Mouse (Mus musculus) kidney, embryonic 15.5 days (tissue): ENCODE data around the gene Tigd2. TPM values are rescaled to one million over a fixed set of nuclear protein-coding genes. Genes with fewer than 3 reads are reported as not detected.

ENCODE experiments used
- ATAC-seq: fragments of 200-750 bp; cut with Nextera tagmentation; replicated peaks from 2 replicates; pipeline ENCODE4 v1.8.0; 2017; ENCODE audit warnings: moderate TSS enrichment; ENCODE audit not compliant: low FRiP score
- H3K27ac ChIP-seq: fragments of 300-500 bp; sonication (generic); 2 replicates; pipeline ENCODE4 v1.5.1; 2015; ENCODE audit warnings: mild to moderate bottlenecking, inconsistent platforms
- H3K27me3 ChIP-seq: fragments of 300-500 bp; sonication (generic); 2 replicates; pipeline ENCODE4 v1.6.1; 2015; ENCODE audit warnings: inconsistent platforms
- H3K36me3 ChIP-seq: fragments of 300-500 bp; sonication (generic); 2 replicates; pipeline ENCODE4 v1.6.1; 2015; ENCODE audit warnings: inconsistent platforms
- H3K4me1 ChIP-seq: fragments of 300-500 bp; sonication (generic); 2 replicates; pipeline ENCODE4 v1.6.1; 2015; ENCODE audit warnings: inconsistent platforms
- H3K4me2 ChIP-seq: fragments of 300-500 bp; sonication (generic); 2 replicates; pipeline ENCODE4 v1.6.1; 2015; ENCODE audit warnings: moderate library complexity, mild to moderate bottlenecking, inconsistent platforms
- H3K4me3 ChIP-seq: fragments of 300-500 bp; sonication (generic); replicated peaks from 2 replicates; pipeline ENCODE4 v1.5.1; 2015; ENCODE audit warnings: mild to moderate bottlenecking, inconsistent platforms
- H3K9ac ChIP-seq: fragments of 300-500 bp; sonication (generic); 2 replicates; pipeline ENCODE4 v1.6.1; 2015; ENCODE audit warnings: mild to moderate bottlenecking, inconsistent platforms
- H3K9me3 ChIP-seq: fragments of 300-500 bp; sonication (generic); replicated peaks from 2 replicates; pipeline ENCODE4 v1.6.1; 2016; ENCODE audit warnings: inconsistent platforms
- WGBS: fragments of 180-500 bp; shearing (Covaris S2); methylation state at CpG from one replicate; pipeline ENCODE4 v1.1.7; 2015; ENCODE audit warnings: mixed read lengths; 5-methylcytosine and 5-hydroxymethylcytosine counted together
- polyA plus RNA-seq: library from polyadenylated mRNA; unstranded; fragments of >200 nt; fragmentation: Nextera tagmentation; extraction: Ambion mirVana; gene quantifications from 2 replicates; pipeline ENCODE4 v1.2.1, GENCODE M21; 2015

Tigd2 gene
- polyA plus RNA-seq, 1 experiment from 2014 or later, result 10.4 TPM

- Histone ChIP-seq H3K27ac (no peak overlapping the region), H3K4me3 (no peak overlapping the region), H3K36me3 (no peaks in the 10 kb centered on the region), H3K9me3 (no peaks in the 10 kb centered on the region), H3K4me1 (no peaks in the 10 kb centered on the region), H3K27me3 (no peaks in the 10 kb centered on the region), H3K4me2 (no peak overlapping the region), H3K9ac (no peak overlapping the region)
- no peak for ATAC-seq
- WGBS, result 74% methylated on average over 2 of the region's 2 CpGs
These were observed 12.6 kb upstream of the Tigd2 start for GRCm38 (mm10) chr6:59195849-59196635.

- no peak overlapping the region for H3K4me2 ChIP-seq
- ATAC-seq, result no peak
- no peak overlapping the region for H3K27ac ChIP-seq
- no peaks in the 10 kb centered on the region for H3K27me3 ChIP-seq
- no peak overlapping the region for H3K9ac ChIP-seq
- H3K4me3 ChIP-seq, result no peak overlapping the region
- H3K9me3 ChIP-seq, result no peaks in the 10 kb centered on the region
- H3K4me1 ChIP-seq, result no peaks in the 10 kb centered on the region
- H3K36me3 ChIP-seq, result no peaks in the 10 kb centered on the region
These were observed 11.9 kb upstream of the Tigd2 start for GRCm38 (mm10) chr6:59196746-59197145.

GRCm38 (mm10) chr6:59198356-59198755 is 10.3 kb upstream of the Tigd2 start:
- no peaks in the 10 kb centered on the region for H3K4me1 ChIP-seq
- no peak overlapping the region for H3K4me3 ChIP-seq
- WGBS, result 72% methylated on average over 3 of the region's 3 CpGs
- no peak for ATAC-seq
- no peak overlapping the region for H3K9ac ChIP-seq
- H3K27me3 ChIP-seq, result no peaks in the 10 kb centered on the region
- H3K9me3 ChIP-seq, result no peaks in the 10 kb centered on the region
- no peaks in the 10 kb centered on the region for H3K36me3 ChIP-seq
- H3K27ac ChIP-seq, result no peak overlapping the region
- H3K4me2 ChIP-seq, result no peak overlapping the region

- Histone ChIP-seq H3K9me3 (no peaks in the 10 kb centered on the region), H3K36me3 (no peaks in the 10 kb centered on the region), H3K27ac (no peak overlapping the region), H3K9ac (no peak overlapping the region), H3K4me3 (no peak overlapping the region), H3K4me2 (no peak overlapping the region), H3K27me3 (no peaks in the 10 kb centered on the region), H3K4me1 (no peaks in the 10 kb centered on the region)
- 85% methylated on average over 2 of the region's 2 CpGs for WGBS
- ATAC-seq, result no peak
These were observed 9.6 kb upstream of the Tigd2 start for GRCm38 (mm10) chr6:59199021-59199420.

- H3K4me2 ChIP-seq, result no peak overlapping the region
- no peaks in the 10 kb centered on the region for H3K27me3 ChIP-seq
- 95% methylated on average over 1 of the region's 1 CpGs for WGBS
- H3K36me3 ChIP-seq, result peaks cover 9% of the 10 kb centered on the region; the same call in 1 of the 2 replicates
- no peak for ATAC-seq
- H3K4me3 ChIP-seq, result no peak overlapping the region
- no peaks in the 10 kb centered on the region for H3K9me3 ChIP-seq
- H3K9ac ChIP-seq, result no peak overlapping the region
- peaks cover 8% of the 10 kb centered on the region; the same call in 1 of the 2 replicates for H3K4me1 ChIP-seq
- no peak overlapping the region for H3K27ac ChIP-seq
These were observed 1.1 kb upstream of the Tigd2 start for GRCm38 (mm10) chr6:59207561-59207960.

- WGBS, result 33% methylated on average over 5 of the region's 5 CpGs
- H3K4me1 ChIP-seq, result peaks cover 8% of the 10 kb centered on the region; the same call in 1 of the 2 replicates
- H3K9me3 ChIP-seq, result no peaks in the 10 kb centered on the region
- H3K27ac ChIP-seq, result peak overlapping the region; percentile 89; the same call in 1 of the 2 replicates
- H3K4me3 ChIP-seq, result peak overlapping the region; percentile 86
- H3K36me3 ChIP-seq, result peaks cover 11% of the 10 kb centered on the region; the same call in 1 of the 2 replicates
- no peaks in the 10 kb centered on the region for H3K27me3 ChIP-seq
- H3K9ac ChIP-seq, result peak overlapping the region; percentile 75
- H3K4me2 ChIP-seq, result peak overlapping the region; percentile 67
- ATAC-seq, result peak; percentile 72
These were observed 633 bp downstream of the Tigd2 start for GRCm38 (mm10) chr6:59209299-59209707.

GRCm38 (mm10) chr6:59233191-59233590 is 24.5 kb downstream of the Tigd2 start:
- no peak overlapping the region for H3K4me3 ChIP-seq
- no peaks in the 10 kb centered on the region for H3K9me3 ChIP-seq
- H3K27ac ChIP-seq, result no peak overlapping the region
- H3K27me3 ChIP-seq, result no peaks in the 10 kb centered on the region
- H3K4me2 ChIP-seq, result no peak overlapping the region
- no peak overlapping the region for H3K9ac ChIP-seq
- no peaks in the 10 kb centered on the region for H3K36me3 ChIP-seq
- ATAC-seq, result no peak
- H3K4me1 ChIP-seq, result no peaks in the 10 kb centered on the region

- H3K36me3 ChIP-seq, result no peaks in the 10 kb centered on the region
- H3K4me3 ChIP-seq, result no peak overlapping the region
- H3K27ac ChIP-seq, result no peak overlapping the region
- no peaks in the 10 kb centered on the region for H3K27me3 ChIP-seq
- H3K9ac ChIP-seq, result no peak overlapping the region
- ATAC-seq, result no peak
- no peaks in the 10 kb centered on the region for H3K4me1 ChIP-seq
- no peaks in the 10 kb centered on the region for H3K9me3 ChIP-seq
- H3K4me2 ChIP-seq, result no peak overlapping the region
These were observed 25.0 kb downstream of the Tigd2 start for GRCm38 (mm10) chr6:59233651-59234050.

GRCm38 (mm10) chr6:59249675-59250074 is 41.0 kb downstream of the Tigd2 start:
- Histone ChIP-seq H3K27me3 (no peaks in the 10 kb centered on the region), H3K4me2 (no peak overlapping the region), H3K9ac (no peak overlapping the region), H3K9me3 (no peaks in the 10 kb centered on the region), H3K36me3 (no peaks in the 10 kb centered on the region), H3K4me1 (no peaks in the 10 kb centered on the region), H3K4me3 (no peak overlapping the region), H3K27ac (no peak overlapping the region)
- 36% methylated on average over 2 of the region's 2 CpGs for WGBS
- ATAC-seq, result no peak

- Histone ChIP-seq H3K9me3 (no peaks in the 10 kb centered on the region), H3K36me3 (no peaks in the 10 kb centered on the region)
These were observed 41.9 kb downstream of the Tigd2 start for GRCm38 (mm10) chr6:59250536-59250935.

GRCm38 (mm10) chr6:59255909-59256308 is 47.2 kb downstream of the Tigd2 start:
- no peaks in the 10 kb centered on the region for H3K27me3 ChIP-seq
- no peak for ATAC-seq
- no peak overlapping the region for H3K9ac ChIP-seq
- no peak overlapping the region for H3K4me3 ChIP-seq
- WGBS, result 89% methylated on average over 1 of the region's 1 CpGs
- no peaks in the 10 kb centered on the region for H3K9me3 ChIP-seq
- H3K27ac ChIP-seq, result no peak overlapping the region
- H3K4me2 ChIP-seq, result no peak overlapping the region
- H3K36me3 ChIP-seq, result no peaks in the 10 kb centered on the region
- no peaks in the 10 kb centered on the region for H3K4me1 ChIP-seq

More at GRCm38 (mm10) chr6:59250536-59250935, 41.9 kb downstream of the Tigd2 start:
- Histone ChIP-seq H3K27ac (no peak overlapping the region), H3K27me3 (no peaks in the 10 kb centered on the region), H3K4me1 (no peaks in the 10 kb centered on the region), H3K4me3 (no peak overlapping the region), H3K4me2 (no peak overlapping the region), H3K9ac (no peak overlapping the region)
- no peak for ATAC-seq
